Mouse (Mus musculus): ENCODE data around the gene Tcte1.

The Tcte1 gene

DNA sequence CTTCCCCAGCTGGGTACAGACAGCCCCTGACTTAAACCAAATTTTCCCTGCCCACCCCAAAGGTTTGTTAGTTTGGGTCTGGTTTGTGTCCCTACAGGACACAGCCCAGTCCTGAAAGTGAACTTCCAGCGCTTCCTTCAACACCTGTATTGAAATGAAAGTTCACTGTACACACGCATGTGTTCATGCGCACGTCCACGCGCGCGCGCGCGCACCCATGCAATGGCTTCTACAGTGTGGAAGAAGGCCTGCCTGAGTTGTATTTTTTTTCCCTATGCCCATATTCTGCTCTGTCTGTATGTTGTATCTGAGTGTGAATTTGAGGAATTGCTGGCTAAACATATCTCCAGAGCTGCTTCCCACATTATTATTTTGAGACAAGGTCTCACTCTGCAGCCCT, 41.9 kb downstream of the Tcte1 start:
- no peak for DNase-seq (ENCODE audit: low spot score)

DNA sequence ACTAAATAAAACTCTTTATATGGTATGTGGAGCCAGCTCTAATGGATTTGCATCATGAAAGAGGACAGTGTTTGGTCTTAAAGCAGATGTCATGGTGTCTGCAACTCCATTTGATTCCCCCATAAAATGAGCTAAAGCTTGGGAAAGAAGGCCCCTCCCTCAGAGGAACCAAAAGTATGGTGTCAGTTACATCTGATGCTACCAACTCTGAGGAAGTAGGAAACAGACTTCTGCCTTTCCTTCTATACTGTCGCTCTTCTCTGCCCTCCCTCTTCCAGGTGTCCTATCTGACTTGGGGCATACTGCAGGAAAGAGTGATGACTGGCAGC, 42.8 kb downstream of the Tcte1 start:
- DNase-seq (ENCODE audit: low spot score), result no peak

DNA sequence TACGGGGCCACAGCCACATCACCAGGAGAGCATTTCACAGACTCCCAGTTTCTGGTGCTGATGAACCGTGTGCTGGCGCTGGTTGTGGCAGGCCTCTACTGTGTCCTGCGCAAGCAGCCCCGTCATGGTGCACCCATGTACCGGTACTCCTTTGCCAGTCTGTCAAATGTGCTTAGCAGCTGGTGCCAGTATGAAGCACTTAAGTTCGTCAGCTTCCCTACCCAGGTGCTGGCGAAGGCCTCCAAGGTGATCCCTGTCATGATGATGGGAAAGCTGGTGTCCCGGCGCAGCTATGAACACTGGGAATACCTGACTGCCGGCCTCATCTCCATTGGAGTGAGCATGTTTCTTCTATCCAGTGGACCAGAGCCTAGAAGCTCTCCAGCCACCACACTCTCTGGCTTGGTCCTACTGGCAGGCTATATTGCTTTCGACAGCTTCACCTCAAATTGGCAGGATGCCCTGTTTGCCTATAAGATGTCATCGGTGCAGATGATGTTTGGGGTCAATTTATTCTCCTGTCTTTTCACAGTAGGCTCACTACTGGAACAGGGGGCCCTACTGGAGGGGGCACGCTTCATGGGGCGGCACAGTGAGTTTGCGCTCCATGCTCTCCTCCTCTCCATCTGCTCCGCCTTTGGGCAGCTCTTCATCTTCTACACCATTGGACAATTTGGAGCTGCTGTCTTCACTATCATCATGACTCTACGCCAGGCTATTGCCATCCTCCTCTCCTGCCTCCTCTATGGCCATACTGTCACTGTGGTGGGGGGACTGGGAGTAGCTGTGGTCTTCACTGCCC, 43.3 kb downstream of the Tcte1 start:
- no peak for DNase-seq (ENCODE audit: low spot score)

DNA sequence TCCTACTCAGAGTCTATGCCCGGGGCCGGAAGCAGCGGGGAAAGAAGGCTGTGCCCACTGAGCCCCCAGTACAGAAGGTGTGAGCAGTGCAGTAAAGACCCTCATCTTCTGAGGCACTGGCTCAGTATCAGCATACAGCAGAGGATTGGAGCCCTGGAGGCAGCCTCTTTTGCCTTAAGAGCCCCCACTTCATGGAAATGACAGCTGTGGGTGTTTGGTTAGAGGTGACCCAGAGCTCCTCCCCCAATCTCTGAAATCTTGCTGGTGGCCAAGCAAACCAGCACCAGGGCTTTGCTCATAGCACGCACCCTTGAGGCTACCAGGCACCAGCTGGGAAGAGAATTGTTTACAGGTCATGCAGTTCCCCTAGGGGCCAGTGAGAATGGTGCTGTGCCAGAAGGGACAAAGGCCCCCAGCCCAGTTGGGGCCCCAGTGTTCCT, 43.9 kb downstream of the Tcte1 start:
- DNase-seq (ENCODE audit: low spot score), result no peak

DNA sequence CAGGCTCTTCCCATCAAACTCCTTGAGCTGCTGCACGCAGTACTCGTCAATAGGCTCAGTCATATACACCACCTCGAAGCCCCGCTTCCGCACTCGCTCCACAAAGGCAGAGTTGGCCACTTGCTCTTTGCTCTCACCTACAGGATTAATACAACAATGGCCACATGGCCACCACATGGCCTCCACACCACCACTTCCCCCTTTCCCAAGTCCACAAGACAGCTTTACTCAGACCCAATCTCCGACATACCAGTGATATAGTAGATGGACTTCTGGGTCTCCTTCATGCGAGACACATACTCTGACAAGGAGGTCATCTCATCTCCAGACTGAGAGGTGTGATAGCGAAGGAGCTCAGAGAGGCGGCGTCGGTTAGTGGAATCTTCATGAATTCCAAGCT, 45.8 kb downstream of the Tcte1 start:
- no peak for DNase-seq (ENCODE audit: low spot score)

DNA sequence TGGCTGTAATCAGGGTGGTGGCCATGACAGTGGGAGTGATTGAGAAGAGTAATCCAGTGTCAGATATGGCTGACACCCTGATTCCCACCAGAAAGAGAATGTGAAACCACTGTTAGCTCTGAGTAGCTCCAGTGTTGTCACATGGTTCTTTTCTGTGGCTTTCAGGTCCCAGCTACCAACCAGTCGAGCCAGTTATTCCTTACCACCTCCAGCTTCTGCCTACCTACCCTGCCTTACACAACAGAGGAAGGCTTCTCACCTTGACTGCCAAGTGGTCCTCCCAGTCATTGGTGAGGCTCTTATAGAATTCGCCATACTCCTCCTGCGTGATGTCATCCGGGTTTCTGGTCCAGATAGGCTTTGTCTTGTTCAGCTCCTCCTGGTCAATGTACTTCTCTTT, 46.8 kb downstream of the Tcte1 start:
- no peak for DNase-seq (ENCODE audit: low spot score)

DNA sequence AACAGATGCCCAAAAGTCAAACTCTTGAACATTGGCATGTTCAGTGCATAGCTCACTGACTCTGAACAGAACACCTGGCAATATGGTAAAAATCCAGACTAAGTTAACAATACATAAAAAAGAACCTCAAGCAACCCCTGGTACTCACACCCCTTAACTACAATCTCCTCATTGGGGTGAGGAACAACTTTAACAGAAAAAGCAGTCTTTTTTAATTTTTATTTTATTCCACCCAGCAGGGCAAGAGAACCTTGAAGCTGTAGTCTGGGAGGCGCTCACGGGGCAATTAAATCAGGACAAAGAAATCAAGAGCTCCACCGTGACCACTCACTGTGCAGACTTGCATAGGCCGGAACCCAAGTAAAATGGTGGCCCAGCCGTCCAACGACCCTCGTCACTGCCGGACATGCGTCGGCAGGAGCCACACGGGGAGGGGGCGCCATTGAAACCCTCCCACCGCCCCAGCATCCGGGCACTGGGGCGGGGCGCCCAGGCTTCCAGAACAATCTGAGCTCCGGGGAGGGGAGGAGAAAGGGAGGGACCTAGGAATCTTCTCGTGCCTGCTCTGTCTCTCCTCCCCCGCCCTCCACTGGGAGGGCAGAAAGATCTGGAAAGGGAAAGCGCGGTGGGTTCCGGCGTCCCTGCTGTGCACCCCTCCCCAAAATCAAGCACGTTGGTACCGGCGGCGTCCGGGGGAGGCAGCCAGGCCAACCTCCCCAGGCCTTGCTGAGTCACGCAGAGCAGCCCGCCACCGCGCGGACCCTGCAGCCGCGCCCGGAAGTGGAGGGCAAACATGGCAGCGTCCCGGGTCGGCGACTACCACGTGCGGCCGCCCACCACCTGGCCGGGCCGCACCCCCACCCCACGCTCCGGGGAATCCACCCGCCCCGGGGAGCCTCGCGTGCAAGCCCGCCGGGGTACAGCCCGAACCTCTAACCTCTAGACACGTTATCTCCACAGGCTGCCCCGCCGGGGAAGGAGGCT, 49.2 kb downstream of the Tcte1 start:
- no peak for DNase-seq (ENCODE audit: low spot score)

DNA sequence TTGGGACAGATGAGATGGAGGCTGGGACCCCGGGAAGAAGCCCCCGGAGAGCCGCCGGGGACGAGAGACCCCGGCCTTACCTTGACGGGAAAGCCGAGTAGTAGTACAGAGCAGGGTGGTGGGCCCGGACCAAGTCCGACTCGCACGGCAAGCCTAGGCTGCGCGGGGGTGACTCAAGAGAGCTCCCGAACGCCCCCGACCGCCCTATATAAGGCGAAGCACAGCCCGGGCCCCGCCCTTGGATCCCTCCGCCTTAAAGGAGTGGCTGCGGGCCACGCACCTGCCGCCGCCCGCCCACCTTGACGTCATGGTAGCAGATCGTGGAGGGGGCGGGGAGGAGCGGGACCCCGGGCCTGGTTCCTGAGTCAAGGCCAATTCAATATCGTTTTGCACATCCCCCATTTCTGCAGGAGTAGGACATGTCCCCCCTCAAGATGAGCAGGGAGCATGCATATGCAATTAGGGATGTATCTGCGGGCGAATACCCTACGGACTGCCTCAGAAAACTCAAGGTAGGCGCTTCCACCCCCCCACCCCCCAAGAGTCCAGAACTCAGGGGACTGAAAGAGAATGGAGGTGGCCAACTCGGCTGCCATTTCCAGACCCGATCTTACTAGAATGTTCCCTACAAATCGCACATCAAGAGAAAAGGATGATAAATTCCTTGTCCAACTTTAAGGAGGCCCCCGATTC, 50.0 kb downstream of the Tcte1 start, which contains the start of gene Hsp90ab1:
Gene Hsp90ab1, minus strand, starts transcription at position 185 of the 693 bp plus-strand sequence.
- peak; percentile 98 for DNase-seq (ENCODE audit: low spot score)

DNA sequence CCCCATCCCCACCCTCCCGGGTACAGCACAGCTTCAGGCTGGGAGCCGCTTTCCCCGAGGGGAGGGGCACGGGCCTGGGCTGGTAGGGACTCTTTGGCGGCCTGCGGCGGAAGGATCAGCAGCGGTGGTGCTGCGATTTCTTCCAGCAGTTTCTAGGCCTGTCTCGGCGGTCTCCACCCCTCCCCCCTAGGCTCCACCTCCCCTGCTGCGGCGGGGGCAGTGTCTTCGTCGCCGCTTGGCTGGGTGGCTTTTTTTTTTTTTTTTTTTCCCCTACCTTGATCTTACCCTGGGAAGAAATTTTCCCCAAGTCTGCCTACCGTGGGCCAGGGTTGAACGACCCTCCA, 50.5 kb downstream of the Tcte1 start:
- peak; percentile 95 for DNase-seq (ENCODE audit: low spot score)

DNA sequence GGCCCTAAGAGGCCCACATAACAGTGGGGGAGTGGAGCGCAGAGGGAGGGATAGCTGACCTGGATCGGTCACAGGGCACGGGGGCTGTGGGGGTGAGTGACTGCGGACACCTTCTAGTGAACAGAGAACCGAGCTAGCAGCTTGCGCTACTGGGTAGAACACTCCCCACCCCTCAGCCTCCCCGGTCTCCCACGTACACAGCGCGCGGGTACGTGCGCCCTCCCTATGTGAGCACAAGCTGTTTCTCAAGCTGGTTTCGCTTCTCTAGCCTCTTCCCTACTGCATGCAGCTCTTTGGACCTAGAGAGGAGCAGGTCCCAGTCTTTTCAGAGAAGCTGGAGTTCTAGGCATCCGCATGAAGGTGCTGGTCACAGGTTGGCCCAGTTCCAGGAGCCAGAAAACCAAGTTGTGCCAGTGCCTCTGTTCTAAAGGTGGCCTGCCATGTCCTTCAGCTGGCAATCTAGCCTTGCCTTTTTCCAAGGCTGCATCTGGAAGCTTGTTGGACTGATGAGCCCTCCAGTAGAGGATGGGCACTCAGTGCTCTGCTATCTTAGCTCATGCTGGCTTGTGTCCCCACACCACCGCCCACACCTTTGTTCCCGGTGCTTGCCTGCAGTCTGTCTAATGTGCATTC, 51.0 kb downstream of the Tcte1 start:
- no peak for DNase-seq (ENCODE audit: low spot score)

DNA sequence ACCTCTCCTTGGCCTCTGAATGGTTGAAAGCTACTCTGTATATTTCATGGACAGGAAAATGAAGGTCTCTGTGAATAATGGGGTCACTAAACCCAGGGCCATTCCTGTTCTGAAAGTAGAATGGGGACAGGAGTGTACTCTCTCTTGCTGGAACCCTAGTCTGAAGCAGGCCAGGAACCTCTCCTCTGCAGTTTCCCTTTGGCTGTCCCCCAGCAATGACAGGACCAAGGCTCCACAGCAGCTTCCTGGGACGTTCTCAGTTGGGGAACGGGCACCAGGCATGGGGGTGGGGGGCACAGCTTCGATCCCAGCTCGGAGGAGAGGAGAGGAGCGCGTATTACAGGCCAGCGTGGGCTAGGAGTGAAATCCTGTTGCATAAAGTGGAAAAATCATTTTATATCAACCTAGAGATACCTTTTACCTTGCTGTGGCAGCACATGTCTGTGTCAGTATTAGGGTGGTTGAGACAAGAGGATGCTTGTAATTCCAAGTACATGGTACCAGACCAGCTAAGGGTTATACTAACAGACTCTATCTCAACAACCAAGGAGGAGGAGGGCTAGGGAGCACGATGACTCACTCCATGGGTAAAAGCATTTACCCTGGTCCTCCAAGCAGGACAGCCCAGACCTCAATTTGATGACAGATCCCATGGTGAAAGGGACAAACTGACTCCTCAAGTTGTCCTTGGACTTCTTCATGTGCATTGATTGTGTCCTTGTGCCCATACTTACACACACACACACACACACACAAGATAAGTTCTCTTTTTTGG, 52.1 kb downstream of the Tcte1 start:
- no peak for DNase-seq (ENCODE audit: low spot score)

DNA sequence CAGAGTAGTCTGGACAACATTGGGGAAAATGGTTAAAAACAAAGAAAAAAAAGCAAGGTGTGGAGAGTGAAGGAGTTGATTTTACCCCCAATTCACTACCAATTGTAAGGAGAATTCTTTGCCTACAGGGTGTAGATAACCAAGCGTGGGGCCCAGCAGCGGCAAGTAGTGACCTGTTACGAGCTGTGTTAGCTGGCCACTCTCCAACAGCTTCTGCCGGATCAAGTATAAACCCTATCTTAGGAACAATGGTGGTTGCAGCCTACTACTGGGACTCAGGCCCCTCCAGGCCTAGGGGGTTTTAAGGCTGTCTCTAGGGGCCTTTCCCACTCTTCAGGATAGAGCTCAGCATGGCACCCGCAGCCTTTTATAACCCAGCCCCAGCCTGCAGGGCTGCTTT, 55.0 kb downstream of the Tcte1 start:
- DNase-seq (ENCODE audit: low spot score), result no peak

DNA sequence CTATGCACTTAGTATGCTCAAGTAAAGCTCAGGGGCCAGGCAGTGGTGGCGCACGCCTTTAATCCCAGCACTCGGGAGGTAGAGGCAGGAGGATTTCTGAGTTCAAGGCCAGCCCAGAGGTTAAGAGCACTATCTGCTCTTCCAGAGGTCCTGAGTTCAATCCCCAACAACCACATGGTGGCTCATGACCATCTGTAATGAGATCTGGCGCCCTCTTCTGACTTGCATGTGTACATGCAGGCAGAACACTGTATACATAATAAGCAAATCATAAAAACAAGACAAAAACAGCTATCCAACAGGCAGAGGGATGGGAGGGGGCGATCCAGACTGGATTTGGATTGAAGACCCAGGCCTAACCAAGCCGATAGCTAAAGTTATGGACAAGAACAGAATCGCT, 55.6 kb downstream of the Tcte1 start:
- no peak for DNase-seq (ENCODE audit: low spot score)

DNA sequence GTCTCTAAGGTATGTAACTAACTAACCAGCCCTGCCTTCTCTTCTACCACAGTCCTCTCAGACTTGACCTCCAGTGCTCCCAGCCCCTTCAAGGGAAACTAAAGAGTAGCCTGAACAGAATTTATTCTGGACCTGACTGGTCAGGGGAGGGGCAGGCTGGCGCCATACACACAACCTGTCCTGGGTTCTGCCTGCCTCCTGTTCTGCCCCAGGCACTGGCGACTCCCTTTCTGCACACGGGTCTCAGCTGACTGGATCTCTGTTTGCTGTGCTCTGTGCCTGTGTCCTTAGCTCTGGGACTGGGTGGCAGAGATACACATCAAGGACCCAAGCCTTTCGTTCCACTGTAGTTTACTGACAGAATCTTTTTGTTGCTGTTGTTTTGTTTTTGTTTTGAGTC, 56.3 kb downstream of the Tcte1 start:
- no peak for DNase-seq (ENCODE audit: low spot score)

DNA sequence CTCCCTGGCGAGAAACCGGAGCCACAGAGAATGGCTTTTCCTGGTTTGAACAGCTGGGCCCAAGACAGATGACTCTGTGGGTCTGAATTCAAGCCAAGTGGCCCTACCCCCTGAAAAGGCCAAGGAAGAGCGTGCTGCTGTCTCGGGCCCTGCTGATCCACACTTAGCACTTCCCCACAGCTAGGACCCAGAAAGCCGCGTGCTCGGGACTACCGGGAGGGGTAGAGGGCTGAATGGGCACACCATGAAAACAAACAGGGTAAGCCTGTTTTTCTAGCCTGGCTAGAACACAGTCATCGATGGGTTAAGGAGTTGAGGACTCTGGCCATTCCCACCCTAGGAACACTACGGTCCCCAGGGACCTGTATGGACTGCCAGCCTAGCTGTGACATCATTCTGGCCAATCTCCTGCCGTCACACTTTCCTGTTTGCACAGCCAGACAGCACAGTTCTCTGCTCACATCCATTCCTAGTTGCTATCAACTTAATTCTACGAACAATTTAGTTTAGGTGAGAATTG, 57.8 kb downstream of the Tcte1 start:
- DNase-seq (ENCODE audit: low spot score), result no peak

DNA sequence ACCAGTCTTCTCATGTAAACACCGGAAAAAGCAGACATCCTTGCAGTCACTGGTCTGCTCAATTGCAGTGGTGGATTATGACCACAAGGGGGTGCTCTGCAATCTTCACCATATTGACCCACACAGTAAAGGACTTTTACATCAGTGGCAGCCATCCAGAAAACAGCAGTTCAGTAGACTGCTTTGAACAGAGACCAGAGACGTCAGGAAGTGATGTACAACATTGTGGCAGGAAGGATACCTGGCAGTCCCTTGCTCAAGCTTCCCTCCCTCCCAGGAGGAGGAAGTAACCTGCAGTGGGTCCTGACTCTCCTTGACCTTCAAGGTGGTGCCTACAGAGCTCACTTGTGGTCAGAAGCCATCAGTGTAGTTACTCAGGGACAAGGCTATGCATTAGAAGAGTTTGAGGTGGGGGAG, 58.3 kb downstream of the Tcte1 start:
- no peak for DNase-seq (ENCODE audit: low spot score)

DNA sequence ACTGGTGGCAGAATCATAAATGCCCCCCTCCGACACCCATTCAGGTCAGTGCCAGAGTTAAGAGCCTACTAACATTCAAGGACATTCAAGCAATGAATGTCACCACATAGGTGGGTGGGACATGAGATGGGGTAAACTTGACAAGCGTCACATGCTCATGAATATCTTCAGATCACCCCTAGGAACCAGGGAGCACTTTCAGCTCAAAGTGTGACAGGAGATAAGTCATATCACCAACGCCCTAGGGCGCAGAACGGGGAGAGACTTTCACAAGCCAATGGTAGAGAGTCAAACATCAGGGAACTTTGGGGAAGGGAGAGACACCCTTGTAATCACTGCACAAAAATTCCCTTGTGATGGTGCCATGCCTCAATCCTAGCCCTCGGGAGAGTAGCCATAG, 59.0 kb downstream of the Tcte1 start:
- no peak for DNase-seq (ENCODE audit: low spot score)

DNA sequence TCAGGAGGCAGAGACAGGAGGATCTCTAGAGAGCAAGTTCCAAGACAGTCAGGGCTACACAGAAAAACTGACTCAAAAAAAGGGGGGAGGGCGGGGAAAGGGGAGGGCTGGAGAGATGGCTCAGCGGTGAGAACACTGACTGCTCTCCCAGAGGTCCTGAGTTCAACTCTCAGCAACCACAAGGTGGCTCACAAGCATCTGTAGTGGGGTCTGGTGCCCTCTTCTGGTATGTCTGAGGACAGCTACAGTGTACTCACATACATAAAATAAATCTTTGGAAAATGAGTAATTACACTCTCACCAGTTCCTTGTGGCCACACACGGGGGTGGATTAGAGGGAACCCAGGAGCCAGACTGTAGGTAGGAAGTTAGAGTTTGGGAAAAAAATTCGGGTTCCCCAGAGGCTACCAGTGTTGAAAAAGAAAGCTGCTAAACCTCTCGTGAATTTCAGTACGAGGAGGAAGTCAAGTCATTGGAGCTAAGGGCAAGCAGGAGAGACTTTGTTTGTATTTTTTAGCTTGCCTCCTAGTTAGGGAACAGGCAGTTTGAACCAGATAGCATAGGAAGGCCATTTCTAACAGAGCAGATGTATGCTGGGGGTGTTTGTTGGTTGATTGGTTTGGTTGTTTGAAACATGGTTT, 59.6 kb downstream of the Tcte1 start:
- no peak for DNase-seq (ENCODE audit: low spot score)

DNA sequence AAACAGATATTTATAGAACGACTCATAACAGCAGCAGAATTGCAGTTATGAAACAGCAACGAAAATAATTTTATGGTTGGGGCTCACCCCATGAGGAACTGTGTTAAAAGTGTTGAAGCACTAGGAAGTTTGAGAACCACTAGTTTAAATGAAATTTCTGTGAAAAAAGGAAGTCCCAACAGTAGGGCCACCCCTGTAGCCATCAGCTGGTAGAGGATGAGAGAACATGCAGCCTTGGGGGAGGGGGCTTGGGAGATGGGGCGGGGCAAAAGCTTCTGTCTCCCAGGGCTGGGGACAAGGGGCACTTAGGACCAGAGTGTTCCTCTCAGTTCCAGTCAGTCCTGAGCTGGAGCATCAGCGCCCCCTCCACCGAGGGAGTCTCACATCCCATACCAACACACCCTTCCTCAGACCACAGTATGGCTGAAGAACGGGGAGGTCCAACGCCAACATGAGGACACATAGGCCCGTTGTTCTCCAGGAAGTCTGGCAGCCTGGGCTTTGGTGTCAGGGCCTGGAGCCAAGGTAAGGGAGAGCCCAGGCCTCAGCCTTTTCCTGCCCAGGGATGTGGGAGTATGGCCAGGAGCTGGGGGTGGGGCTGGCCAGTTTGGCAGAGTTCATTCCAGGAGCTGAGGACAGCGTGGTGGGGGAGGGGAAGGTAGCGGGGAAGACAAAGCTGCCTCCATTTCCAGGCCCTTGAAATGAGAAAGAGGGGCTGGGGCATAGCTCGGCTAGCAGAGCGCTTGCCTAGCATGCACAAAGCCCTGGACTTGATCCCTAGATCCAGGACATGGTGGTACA, 61.1 kb downstream of the Tcte1 start:
- DNase-seq (ENCODE audit: low spot score), result no peak

Data from urinary bladder, postnatal 10 days (tissue).